Mouse (Mus musculus): ENCODE results near the gene Fam19a4. TPM values are rescaled to one million over a fixed set of nuclear protein-coding genes. Genes with fewer than 3 reads are reported as not detected.
"Not testable (repeated sequence)": the region's sequence is repeated elsewhere in the genome, so short reads cannot be mapped to it uniquely, and the experiment has no call there.

Fam19a4 gene
- polyA plus RNA-seq, 3 experiments from 2014 or later, result not detected

DNA sequence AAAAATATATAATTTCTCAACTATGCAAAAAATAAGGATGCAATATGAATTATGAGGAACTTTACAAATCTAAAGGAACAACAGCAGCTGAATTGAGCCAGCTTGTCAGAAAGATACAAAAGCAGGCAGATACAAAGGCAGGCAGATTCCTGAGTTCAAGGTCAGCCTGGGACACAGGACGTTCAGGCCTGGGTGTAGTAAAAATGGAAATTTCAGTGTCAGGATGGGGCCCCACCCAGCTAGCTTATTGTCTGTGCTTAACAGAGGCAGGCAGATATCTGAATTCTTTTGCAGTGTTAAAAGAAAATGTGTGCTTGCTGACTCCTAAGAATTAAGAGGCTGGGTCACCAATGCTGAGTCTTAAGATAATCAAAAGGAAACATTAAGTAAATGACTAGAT is 124.4 kb downstream of the Fam19a4 start:
- ATAC-seq, result no peak

DNA sequence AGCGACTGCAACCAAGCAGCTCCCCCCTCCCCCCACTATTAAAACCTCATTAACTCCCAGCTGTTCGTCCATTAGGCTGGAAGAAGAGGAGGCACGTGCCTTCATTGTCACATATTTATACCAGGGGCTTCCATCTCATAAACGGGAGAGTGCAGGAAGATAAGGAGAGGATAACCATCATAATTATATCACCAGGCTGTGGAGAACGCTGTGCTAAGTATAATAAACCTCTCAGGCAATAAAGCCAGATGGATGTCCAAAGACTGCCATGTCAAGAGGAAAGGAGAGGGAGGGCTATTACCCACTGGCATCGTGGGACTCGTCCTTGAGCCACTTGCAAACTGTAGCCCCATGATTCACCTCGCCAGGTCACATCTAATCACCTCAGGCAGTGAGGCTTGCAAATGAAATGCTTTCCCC is 151.1 kb downstream of the Fam19a4 start:
- no peak for ATAC-seq

DNA sequence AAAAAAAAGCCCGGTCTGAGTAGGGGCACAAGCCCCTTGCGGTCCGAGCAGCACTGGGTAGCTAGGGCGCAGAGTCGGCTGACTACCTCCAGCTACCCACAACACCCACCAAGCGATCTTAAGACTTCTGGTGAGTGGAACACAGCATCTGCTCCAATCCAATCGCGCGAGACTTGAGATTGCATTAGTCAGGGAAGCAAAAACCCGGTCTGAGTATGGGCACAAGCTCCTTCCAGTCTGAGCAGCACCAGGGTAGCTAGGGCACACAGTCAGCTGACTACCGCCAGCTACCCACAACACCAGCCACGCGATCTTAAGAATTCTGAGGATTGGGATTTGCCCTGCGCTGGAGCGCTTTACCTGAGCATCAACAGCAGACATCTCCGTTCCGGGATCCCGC is 183.1 kb downstream of the Fam19a4 start:
- not testable (repeated sequence) for ATAC-seq

DNA sequence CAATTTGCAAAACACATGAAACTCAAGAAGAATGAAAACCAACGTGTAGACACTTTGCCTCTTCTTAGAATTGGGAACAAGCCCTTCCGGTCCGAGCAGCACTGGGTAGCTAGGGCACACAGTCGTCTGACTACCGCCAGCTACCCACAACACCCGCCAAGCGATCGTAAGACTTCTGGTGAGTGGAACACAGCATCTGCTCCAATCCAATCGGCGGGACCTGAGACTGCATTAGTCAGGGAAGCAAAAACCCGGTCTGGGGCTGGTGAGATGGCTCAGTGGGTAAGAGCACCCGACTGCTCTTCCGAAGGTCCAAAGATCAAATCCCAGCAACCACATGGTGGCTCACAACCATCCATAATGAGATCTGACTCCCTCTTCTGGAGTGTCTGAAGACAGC is 183.6 kb downstream of the Fam19a4 start:
- ATAC-seq, result not testable (repeated sequence)

DNA sequence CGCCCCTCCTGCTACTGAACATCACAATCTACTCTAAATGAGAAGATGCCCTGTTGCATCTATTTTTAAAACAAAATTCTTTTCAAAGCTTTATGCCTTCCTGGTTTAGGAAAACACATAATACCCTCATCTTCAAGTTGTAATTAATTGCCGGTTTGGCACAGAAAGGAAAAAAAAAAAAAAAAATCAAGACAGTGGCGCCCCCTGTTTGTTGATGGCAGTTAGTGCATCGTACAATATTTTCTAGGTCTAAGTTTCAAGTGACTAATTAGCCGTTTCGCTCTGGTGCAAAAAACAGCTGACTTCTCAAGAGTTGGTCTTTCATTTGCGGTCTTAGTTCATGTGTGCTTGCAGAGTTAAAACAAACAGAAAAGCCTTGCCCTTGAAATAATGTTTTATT is 207.1 kb downstream of the Fam19a4 start:
- ATAC-seq, result no peak

DNA sequence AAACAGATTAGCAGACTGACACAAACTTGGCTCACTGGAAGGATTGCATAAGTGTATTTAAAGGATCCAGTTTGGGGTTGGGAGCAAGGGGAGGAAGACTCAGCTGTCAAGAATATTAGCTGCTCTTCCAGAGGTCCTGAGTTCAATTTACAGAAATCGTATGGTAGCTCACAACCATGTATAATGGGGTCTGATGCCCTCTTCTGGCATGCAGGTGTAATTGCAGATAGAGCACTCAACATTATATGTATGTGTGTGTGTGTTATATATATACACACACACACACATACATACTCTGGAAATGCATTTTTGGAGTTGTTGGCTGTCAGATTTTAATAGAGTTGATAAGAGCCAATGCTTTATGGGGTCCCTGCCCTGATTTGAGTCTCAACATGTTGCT is 216.3 kb downstream of the Fam19a4 start:
- ATAC-seq, result no peak

DNA sequence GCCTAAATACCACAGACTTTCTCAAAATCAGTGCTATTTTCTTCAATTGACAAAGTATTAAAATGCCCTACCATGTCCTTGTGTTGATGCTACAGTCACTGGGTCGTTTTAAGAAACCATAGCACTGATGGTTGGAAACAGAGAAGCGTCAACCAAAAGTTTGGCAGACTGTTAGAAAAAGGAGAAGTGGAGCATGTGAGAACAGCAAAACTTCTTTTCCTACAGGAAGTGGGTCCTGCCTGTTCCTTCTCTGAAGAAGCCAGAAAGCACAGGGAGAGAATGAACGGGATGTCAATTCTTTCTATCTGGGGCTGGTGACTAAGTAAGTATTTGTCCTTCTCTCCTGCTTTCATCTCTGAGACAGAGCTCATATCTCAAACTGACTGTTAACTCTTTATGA is 219.6 kb downstream of the Fam19a4 start:
- ATAC-seq, result no peak

DNA sequence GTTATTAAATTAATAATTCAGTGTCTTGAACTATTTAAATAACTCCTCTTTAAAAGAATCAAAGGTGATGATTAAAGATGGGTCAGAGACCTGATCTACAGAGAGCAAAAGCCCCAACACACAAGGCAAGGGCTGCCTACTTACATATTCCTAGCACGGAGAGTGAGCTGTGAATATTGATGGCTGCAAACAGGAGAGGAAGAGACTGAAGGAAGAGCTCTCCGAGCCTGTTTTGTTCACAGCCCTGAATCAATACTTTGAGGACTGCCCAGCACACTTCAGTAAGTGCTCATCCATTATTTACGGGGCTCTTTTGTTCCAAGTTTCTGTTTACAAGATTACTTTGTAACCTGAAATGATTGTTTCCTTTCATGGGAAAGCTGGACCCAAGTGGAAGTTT is 233.6 kb downstream of the Fam19a4 start:
- no peak for ATAC-seq

DNA sequence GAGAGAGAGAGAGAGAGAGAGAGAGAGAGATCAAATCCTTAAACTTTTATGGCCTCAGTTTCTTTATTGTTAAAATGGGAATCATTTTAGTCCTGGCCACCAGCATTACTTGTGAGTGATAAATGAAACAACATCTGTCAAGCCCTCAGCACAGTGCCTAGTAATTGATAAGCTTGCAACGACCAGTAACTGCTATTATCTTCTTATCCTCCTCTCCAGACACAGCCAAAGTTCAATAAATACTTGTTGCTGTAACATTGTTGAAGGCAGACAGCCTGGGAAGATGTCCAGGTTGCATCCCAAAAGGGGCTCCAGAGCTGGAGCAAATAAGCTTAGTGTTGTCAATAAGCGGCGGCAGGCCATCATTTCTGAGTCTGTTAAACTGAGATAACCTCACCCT is 257.2 kb downstream of the Fam19a4 start:
- no peak for ATAC-seq

DNA sequence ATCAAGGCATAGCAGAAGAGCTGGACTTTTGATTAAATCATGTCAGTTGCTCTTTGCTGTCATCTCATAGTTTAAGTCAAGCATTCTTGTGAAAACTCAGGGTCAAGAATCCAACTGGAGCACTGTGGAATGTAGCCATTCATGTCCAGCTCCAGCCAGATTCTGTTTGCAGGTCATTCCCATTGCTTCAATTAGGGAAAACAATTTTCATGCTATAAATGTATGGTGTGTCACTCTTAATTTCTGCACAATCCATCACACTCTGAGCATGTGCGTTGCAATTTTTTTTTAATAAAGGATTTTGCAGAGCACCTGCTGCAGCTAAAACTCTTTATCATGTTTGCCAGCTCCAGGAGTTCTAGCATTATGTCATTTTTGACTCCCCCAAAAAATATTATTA is 261.5 kb downstream of the Fam19a4 start:
- no peak for ATAC-seq

DNA sequence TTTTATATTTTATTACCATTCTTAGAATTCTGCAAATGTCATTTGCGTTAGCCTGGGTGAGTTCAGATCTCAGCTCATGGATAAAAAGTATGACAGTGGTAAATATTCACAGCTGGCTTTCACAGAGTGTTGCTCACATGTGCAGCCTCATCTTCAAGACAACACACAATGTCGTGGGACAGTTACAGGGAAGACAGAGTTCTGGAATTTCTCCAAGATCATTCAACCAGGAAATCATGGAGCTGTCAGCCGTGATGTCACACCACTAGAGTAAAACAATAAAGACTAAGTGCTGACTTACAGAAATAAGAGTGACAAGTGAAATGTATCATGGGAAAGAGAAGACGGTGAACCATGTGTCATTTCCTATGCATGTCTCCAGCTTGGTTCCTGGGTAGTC is 262.8 kb downstream of the Fam19a4 start:
- ATAC-seq, result no peak

Other genes starting within 250 kb of the Fam19a4 start
- 10 to 100 TPM in 1 of 3 experiments, 1 to 10 TPM in 2; 5.9 to 12.2 (median 6.9) TPM for gene Eogt, start 88.8 kb upstream of the Fam19a4 start, polyA plus RNA-seq (2017; shearing (Covaris generic))
- gene Tmf1, start 118.7 kb upstream of the Fam19a4 start, polyA plus RNA-seq (2017; shearing (Covaris generic)), result 10 to 100 TPM; 44.3 to 55.2 (median 54.8) TPM
- 10 to 100 TPM; 31.7 to 53.1 (median 36.0) TPM for gene Uba3, start 145.2 kb upstream of the Fam19a4 start, polyA plus RNA-seq (2017; shearing (Covaris generic))
- gene Arl6ip5, start 150.3 kb upstream of the Fam19a4 start, polyA plus RNA-seq (2017; shearing (Covaris generic)), result 100 to 1,000 TPM; 199 to 332 (median 237) TPM
- under 1 TPM in 2 of 3 experiments, not detected in 1; 0.15 to 0.16 TPM for gene Lmod3, start 192.3 kb upstream of the Fam19a4 start, polyA plus RNA-seq (2017; shearing (Covaris generic))

Data from inflammation-experienced regulatory T-cells, adult 6 months (primary cell).